In genomic region chr5:138441286-138442194, GRCm38 (mm10) we compare ENCODE assay signal across 8 mouse cellular contexts. TPM values are rescaled to one million over a fixed set of nuclear protein-coding genes. Genes with fewer than 3 reads are reported as not detected.
DNase-seq lines count a peak whose midpoint lies in the region; ATAC-seq and TF ChIP-seq lines count a peak whose summit lies in the region.

Zfp157 (plus strand) TSS chr5:138441468.

- H3K9ac ChIP-seq in forebrain, embryonic 12.5 days: peak within 1 kb of the TSS; percentile 98
- H3K9ac ChIP-seq in heart, postnatal 0 days (replicated peaks; ENCODE audit: low read depth, low read length): peak within 1 kb of the TSS; percentile 90
- peak within 1 kb of the TSS; percentile 90 for H3K9ac ChIP-seq in liver, embryonic 16.5 days (ENCODE audit: low read depth, low read length)
- H3K9ac ChIP-seq in neural tube, embryonic 13.5 days: peak within 1 kb of the TSS; percentile 99

- peak; percentile 86 for DNase-seq in c-Kit-positive CD71-positive TER-119-positive erythroid progenitor cells, embryonic 14.5 days (ENCODE audit: low spot score)
- peak; percentile 97 for DNase-seq in heart, postnatal 0 days (ENCODE audit: low spot score)
- DNase-seq in kidney, postnatal 4 days: peak; percentile 92 to 96

- ATAC-seq in forebrain, embryonic 12.5 days (ENCODE audit: low FRiP score): peak; percentile 100
- ATAC-seq in heart, postnatal 0 days (ENCODE audit: insufficient read depth, low read depth): peak; percentile 100
- peak; percentile 100 for ATAC-seq in liver, embryonic 16.5 days (ENCODE audit: low read depth)
- peak; percentile 100 for ATAC-seq in neural tube, embryonic 13.5 days (ENCODE audit: low read depth)

- WGBS in forebrain, embryonic 12.5 days: 0% methylated on average over 49 of the region's 49 CpGs
- WGBS in heart, postnatal 0 days: under 1% methylated on average over 49 of the region's 49 CpGs
- WGBS in liver, embryonic 16.5 days (ENCODE audit: insufficient replicate concordance): 0% methylated on average over 49 of the region's 49 CpGs
- under 1% methylated on average over 49 of the region's 49 CpGs for WGBS in neural tube, embryonic 13.5 days

- H3K9me3 ChIP-seq in E14TG2a.4 (ENCODE audit: low read length): no peaks in the 10 kb centered on the region
- no peaks in the 10 kb centered on the region for H3K9me3 ChIP-seq in forebrain, embryonic 12.5 days
- no peaks in the 10 kb centered on the region for H3K9me3 ChIP-seq in heart, postnatal 0 days (replicated peaks; ENCODE audit: control insufficient read depth, low read length)
- no peaks in the 10 kb centered on the region for H3K9me3 ChIP-seq in liver, embryonic 16.5 days (replicated peaks; ENCODE audit: control insufficient read depth, low read length)
- H3K9me3 ChIP-seq in neural tube, embryonic 13.5 days: no peaks in the 10 kb centered on the region

- TF ChIP-seq EP300 in heart, postnatal 0 days (IDR thresholded peaks at IDR 0.05; ENCODE audit: low read depth): no peak

- H3K36me3 ChIP-seq in E14TG2a.4 (ENCODE audit: insufficient read depth, low read length): peaks cover 36% of the 10 kb centered on the region
- H3K36me3 ChIP-seq in forebrain, embryonic 12.5 days (replicated peaks): peaks cover 23% of the 10 kb centered on the region
- H3K36me3 ChIP-seq in heart, postnatal 0 days (replicated peaks; ENCODE audit: control insufficient read depth, insufficient read depth, low read length): peaks cover 11% of the 10 kb centered on the region; the same call in 1 of the 2 replicates
- H3K36me3 ChIP-seq in liver, embryonic 16.5 days (ENCODE audit: control insufficient read depth, insufficient read depth): peaks cover 12% of the 10 kb centered on the region
- peaks cover 23% of the 10 kb centered on the region for H3K36me3 ChIP-seq in neural tube, embryonic 13.5 days
- H3K36me3 ChIP-seq in testis, adult 2 months (ENCODE audit: control insufficient read depth, insufficient read depth, low read length): peaks cover 2% of the 10 kb centered on the region; the same call in 1 of the 2 replicates

- peak within 1 kb of the TSS; percentile 86 for H3K4me2 ChIP-seq in forebrain, embryonic 12.5 days
- H3K4me2 ChIP-seq in heart, postnatal 0 days (ENCODE audit: low read depth, low read length): peak within 1 kb of the TSS; percentile 83
- H3K4me2 ChIP-seq in liver, embryonic 16.5 days (ENCODE audit: low read depth, low read length): peak within 1 kb of the TSS; percentile 87
- peak within 1 kb of the TSS; percentile 85 for H3K4me2 ChIP-seq in neural tube, embryonic 13.5 days

- peak within 1 kb of the TSS; percentile 98 for H3K4me3 ChIP-seq in E14TG2a.4 (replicated peaks; ENCODE audit: low read length)
- H3K4me3 ChIP-seq in forebrain, embryonic 12.5 days (replicated peaks): peak within 1 kb of the TSS; percentile 94
- H3K4me3 ChIP-seq in heart, postnatal 0 days (ENCODE audit: low read depth, low read length): peak within 1 kb of the TSS; percentile 92
- peak within 1 kb of the TSS; percentile 93 for H3K4me3 ChIP-seq in liver, embryonic 16.5 days (ENCODE audit: low read depth, low read length)
- H3K4me3 ChIP-seq in neural tube, embryonic 13.5 days: peak within 1 kb of the TSS; percentile 96
- H3K4me3 ChIP-seq in testis, adult 2 months (ENCODE audit: control insufficient read depth, low read depth, low read length): peak within 1 kb of the TSS; percentile 98

- no peak for TF ChIP-seq CTCF in E14TG2a.4 (conservative IDR thresholded peaks at IDR 0.05; ENCODE audit: low read length)
- TF ChIP-seq CTCF in heart, postnatal 0 days (IDR thresholded peaks at IDR 0.05; ENCODE audit: low read depth): no peak
- no peak for TF ChIP-seq CTCF in testis, adult 2 months (IDR thresholded peaks at IDR 0.05; ENCODE audit: control insufficient read depth, insufficient read depth, insufficient replicate concordance, low read depth, low read length)

- peaks cover 21% of the 10 kb centered on the region for H3K4me1 ChIP-seq in E14TG2a.4 (replicated peaks; ENCODE audit: low read depth, low read length)
- peaks cover 37% of the 10 kb centered on the region for H3K4me1 ChIP-seq in forebrain, embryonic 12.5 days
- H3K4me1 ChIP-seq in heart, postnatal 0 days (ENCODE audit: control insufficient read depth, insufficient read depth): peaks cover 21% of the 10 kb centered on the region
- H3K4me1 ChIP-seq in liver, embryonic 16.5 days (ENCODE audit: control insufficient read depth, low read depth, low read length): peaks cover 8% of the 10 kb centered on the region
- H3K4me1 ChIP-seq in neural tube, embryonic 13.5 days (replicated peaks): peaks cover 41% of the 10 kb centered on the region
- peaks cover 3% of the 10 kb centered on the region for H3K4me1 ChIP-seq in testis, adult 2 months (ENCODE audit: control insufficient read depth, insufficient read depth, low read length)

- H3K27me3 ChIP-seq in E14TG2a.4 (ENCODE audit: insufficient read depth, low read length): no peaks in the 10 kb centered on the region
- no peaks in the 10 kb centered on the region for H3K27me3 ChIP-seq in forebrain, embryonic 12.5 days
- H3K27me3 ChIP-seq in heart, postnatal 0 days (ENCODE audit: control insufficient read depth, insufficient read depth, low read length): no peaks in the 10 kb centered on the region
- no peaks in the 10 kb centered on the region for H3K27me3 ChIP-seq in liver, embryonic 16.5 days (ENCODE audit: control insufficient read depth, insufficient read depth, low read depth, low read length)
- no peaks in the 10 kb centered on the region for H3K27me3 ChIP-seq in neural tube, embryonic 13.5 days
- H3K27me3 ChIP-seq in testis, adult 2 months (ENCODE audit: control insufficient read depth, insufficient read depth, low read length): no peaks in the 10 kb centered on the region

- TF ChIP-seq POLR2A in testis, adult 2 months (IDR thresholded peaks at IDR 0.05; ENCODE audit: control insufficient read depth, low read depth, low read length): peak; percentile 73; the same call in 1 of the 2 replicates

- H3K27ac ChIP-seq in forebrain, embryonic 12.5 days: peak within 1 kb of the TSS; percentile 92
- H3K27ac ChIP-seq in heart, postnatal 0 days (ENCODE audit: low read depth): peak within 1 kb of the TSS; percentile 87
- H3K27ac ChIP-seq in liver, embryonic 16.5 days (ENCODE audit: low read length): peak within 1 kb of the TSS; percentile 59
- peak within 1 kb of the TSS; percentile 95 for H3K27ac ChIP-seq in neural tube, embryonic 13.5 days (replicated peaks)
- H3K27ac ChIP-seq in testis, adult 2 months (ENCODE audit: control insufficient read depth, insufficient read depth, low read depth, low read length): peak within 1 kb of the TSS; percentile 93

RNA-seq across cellular contexts. Expression of gene Zfp157, which starts in this region (rescaled TPM):
- 63.7 and 64.7 TPM in 2 replicates for polyA plus RNA-seq in forebrain, embryonic 12.5 days (2016; fragmentation: Nextera tagmentation; extraction: Ambion mirVana)
- 6.6 and 15.5 TPM in 2 replicates for total RNA-seq in heart, postnatal 0 days (2014; rRNA removed; ENCODE audit: low replicate concordance)
- polyA plus RNA-seq in heart, postnatal 0 days (2015; fragmentation: Nextera tagmentation; extraction: Ambion mirVana): 13.1 and 14.4 TPM in 2 replicates
- 4.8 and 5.3 TPM in 2 replicates for polyA plus RNA-seq in liver, embryonic 16.5 days (2015; fragmentation: Nextera tagmentation; extraction: Ambion mirVana)
- polyA plus RNA-seq in neural tube, embryonic 13.5 days (2015; fragmentation: Nextera tagmentation; extraction: Ambion mirVana): 67.0 and 68.6 TPM in 2 replicates
- 2.5 and 2.9 TPM in 2 replicates for polyA plus RNA-seq in testis, adult 2 months (2012; rRNA removed)

Comparison
In these comparisons a context has a peak if more than half of its experiments do, and no peak if none do; other contexts are left out.
1. Peak in every context shown above with its lines: DNase-seq, ATAC-seq, H3K4me3 ChIP-seq and H3K27ac ChIP-seq.